Mouse (Mus musculus): ENCODE data around the gene Bst2. TPM values are rescaled to one million over a fixed set of nuclear protein-coding genes. Genes with fewer than 3 reads are reported as not detected.

Bst2 gene
- polyA plus RNA-seq, 1 experiment from 2014 or later = 7.9 TPM

- DNase-seq = no peak
- Histone ChIP-seq H3K4me3 (replicated peaks; ENCODE audit: low read depth, low read length) (peak overlapping the region; percentile 94), H3K27ac (replicated peaks; ENCODE audit: low read depth, low read length) (peak overlapping the region; percentile 85), H3K27me3 (ENCODE audit: control insufficient read depth, insufficient read depth, low read length) (no peaks in the 10 kb centered on the region), H3K9ac (replicated peaks; ENCODE audit: low read length) (peak overlapping the region; percentile 98; the same call in 1 of the 2 replicates), H3K36me3 (ENCODE audit: control insufficient read depth, insufficient read depth, low read length) (peaks cover 38% of the 10 kb centered on the region), H3K4me2 (ENCODE audit: low read length) (peak overlapping the region; percentile 80), H3K4me1 (ENCODE audit: control insufficient read depth, insufficient read depth, low read length) (peaks cover 30% of the 10 kb centered on the region), H3K9me3 (ENCODE audit: control insufficient read depth, low read length) (no peaks in the 10 kb centered on the region)
- WGBS = 17% methylated on average over 7 of the region's 7 CpGs
- no peak for ATAC-seq (ENCODE audit: low FRiP score, low TSS enrichment)
These were observed 51.1 kb downstream of the Bst2 start for GRCm38 (mm10) chr8:71486136-71486529.

- Histone ChIP-seq H3K4me2 (ENCODE audit: low read length) (peak within 1 kb of the TSS; percentile 80), H3K4me3 (replicated peaks; ENCODE audit: low read depth, low read length) (peak within 1 kb of the TSS; percentile 94), H3K27ac (replicated peaks; ENCODE audit: low read depth, low read length) (peak within 1 kb of the TSS; percentile 85), H3K9ac (replicated peaks; ENCODE audit: low read length) (peak within 1 kb of the TSS; percentile 98), H3K4me1 (ENCODE audit: control insufficient read depth, insufficient read depth, low read length) (peaks cover 30% of the 10 kb centered on the region), H3K27me3 (ENCODE audit: control insufficient read depth, insufficient read depth, low read length) (no peaks in the 10 kb centered on the region), H3K9me3 (ENCODE audit: control insufficient read depth, low read length) (no peaks in the 10 kb centered on the region), H3K36me3 (ENCODE audit: control insufficient read depth, insufficient read depth, low read length) (peaks cover 40% of the 10 kb centered on the region)
- WGBS = 5% methylated on average over 58 of the region's 58 CpGs
- ATAC-seq (ENCODE audit: low FRiP score, low TSS enrichment) (peak; percentile 77), DNase-seq (peak; percentile 93)
These were observed 51.8 kb downstream of the Bst2 start, which contains the start of gene Ano8 for GRCm38 (mm10) chr8:71485142-71486135. Gene Ano8, minus strand, starts transcription at chr8:71485963.

- H3K27me3 ChIP-seq (ENCODE audit: control insufficient read depth, insufficient read depth, low read length) = no peaks in the 10 kb centered on the region
- H3K4me2 ChIP-seq (ENCODE audit: low read length) = peak overlapping the region; percentile 80
- peaks cover 48% of the 10 kb centered on the region for H3K36me3 ChIP-seq (ENCODE audit: control insufficient read depth, insufficient read depth, low read length)
- no peaks in the 10 kb centered on the region for H3K9me3 ChIP-seq (ENCODE audit: control insufficient read depth, low read length)
- WGBS = 94% methylated on average over 19 of the region's 19 CpGs
- H3K9ac ChIP-seq (replicated peaks; ENCODE audit: low read length) = peak overlapping the region; percentile 98
- ATAC-seq (ENCODE audit: low FRiP score, low TSS enrichment) = no peak
- peak overlapping the region; percentile 94 for H3K4me3 ChIP-seq (replicated peaks; ENCODE audit: low read depth, low read length)
- no peak for DNase-seq
- H3K4me1 ChIP-seq (ENCODE audit: control insufficient read depth, insufficient read depth, low read length) = peaks cover 28% of the 10 kb centered on the region
- no peak overlapping the region for H3K27ac ChIP-seq (replicated peaks; ENCODE audit: low read depth, low read length)
These were observed 52.5 kb downstream of the Bst2 start for GRCm38 (mm10) chr8:71484736-71485135.

Other genes with a start within 250 kb of the Bst2 start
- 121 TPM in 2 replicates for gene Use1, start 170.6 kb downstream of the Bst2 start, polyA plus RNA-seq (2014; fragmentation: Nextera tagmentation; extraction: Ambion mirVana)
- 4.2 and 4.3 TPM in 2 replicates for gene Ocel1, start 166.2 kb downstream of the Bst2 start, polyA plus RNA-seq (2014; fragmentation: Nextera tagmentation; extraction: Ambion mirVana)
- gene Nr2f6, start 155.5 kb downstream of the Bst2 start, polyA plus RNA-seq (2014; fragmentation: Nextera tagmentation; extraction: Ambion mirVana) = 24.9 and 29.4 TPM in 2 replicates
- 3.5 and 5.7 TPM in 2 replicates for gene Ushbp1, start 141.7 kb downstream of the Bst2 start, polyA plus RNA-seq (2014; fragmentation: Nextera tagmentation; extraction: Ambion mirVana)
- gene Babam1, start 140.6 kb downstream of the Bst2 start, polyA plus RNA-seq (2014; fragmentation: Nextera tagmentation; extraction: Ambion mirVana) = 78.3 and 88.4 TPM in 2 replicates
- 3.0 and 5.3 TPM in 2 replicates for gene Ankle1, start 131.4 kb downstream of the Bst2 start, polyA plus RNA-seq (2014; fragmentation: Nextera tagmentation; extraction: Ambion mirVana)
- 119 and 133 TPM in 2 replicates for gene Abhd8, start 73.8 kb downstream of the Bst2 start, polyA plus RNA-seq (2014; fragmentation: Nextera tagmentation; extraction: Ambion mirVana)
- 199 and 222 TPM in 2 replicates for gene Mrpl34, start 72.5 kb downstream of the Bst2 start, polyA plus RNA-seq (2014; fragmentation: Nextera tagmentation; extraction: Ambion mirVana)
- gene Dda1, start 68.3 kb downstream of the Bst2 start, polyA plus RNA-seq (2014; fragmentation: Nextera tagmentation; extraction: Ambion mirVana) = 213 and 233 TPM in 2 replicates
- 7.7 and 9.4 TPM in 2 replicates for gene Ano8, start 51.5 kb downstream of the Bst2 start, polyA plus RNA-seq (2014; fragmentation: Nextera tagmentation; extraction: Ambion mirVana)
- 4.9 and 5.2 TPM in 2 replicates for gene Gtpbp3, start 49.4 kb downstream of the Bst2 start, polyA plus RNA-seq (2014; fragmentation: Nextera tagmentation; extraction: Ambion mirVana)
- 3.6 and 4.1 TPM in 2 replicates for gene Plvap, start 25.7 kb downstream of the Bst2 start, polyA plus RNA-seq (2014; fragmentation: Nextera tagmentation; extraction: Ambion mirVana)
- gene Ccdc194, start 11.7 kb downstream of the Bst2 start, polyA plus RNA-seq (2014; fragmentation: Nextera tagmentation; extraction: Ambion mirVana) = not detected in 2 replicates
- gene Mvb12a, start 5.5 kb upstream of the Bst2 start, polyA plus RNA-seq (2014; fragmentation: Nextera tagmentation; extraction: Ambion mirVana) = 54.6 and 61.5 TPM in 2 replicates
- not detected in 2 replicates for gene Tmem221, start 21.4 kb upstream of the Bst2 start, polyA plus RNA-seq (2014; fragmentation: Nextera tagmentation; extraction: Ambion mirVana)
- gene Nxnl1, start 29.1 kb upstream of the Bst2 start, polyA plus RNA-seq (2014; fragmentation: Nextera tagmentation; extraction: Ambion mirVana) = not detected in 2 replicates
- 33.5 and 41.6 TPM in 2 replicates for gene Slc27a1, start 31.4 kb upstream of the Bst2 start, polyA plus RNA-seq (2014; fragmentation: Nextera tagmentation; extraction: Ambion mirVana)
- 241 and 269 TPM in 2 replicates for gene Pgls, start 54.7 kb upstream of the Bst2 start, polyA plus RNA-seq (2014; fragmentation: Nextera tagmentation; extraction: Ambion mirVana)
- gene Fam129c, start 60.2 kb upstream of the Bst2 start, polyA plus RNA-seq (2014; fragmentation: Nextera tagmentation; extraction: Ambion mirVana) = 6.3 and 8.5 TPM in 2 replicates
- gene Colgalt1, start 73.5 kb upstream of the Bst2 start, polyA plus RNA-seq (2014; fragmentation: Nextera tagmentation; extraction: Ambion mirVana) = 60.4 and 70.3 TPM in 2 replicates
- 17.4 and 18.9 TPM in 2 replicates for gene Unc13a, start 134.3 kb upstream of the Bst2 start, polyA plus RNA-seq (2014; fragmentation: Nextera tagmentation; extraction: Ambion mirVana)
- gene Jak3, start 138.8 kb upstream of the Bst2 start, polyA plus RNA-seq (2014; fragmentation: Nextera tagmentation; extraction: Ambion mirVana) = 2.5 and 3.6 TPM in 2 replicates
- 0.89 TPM in 1 of 2 replicates, not detected in the other for gene Insl3, start 151.8 kb upstream of the Bst2 start, polyA plus RNA-seq (2014; fragmentation: Nextera tagmentation; extraction: Ambion mirVana)
- gene B3gnt3, start 164.3 kb upstream of the Bst2 start, polyA plus RNA-seq (2014; fragmentation: Nextera tagmentation; extraction: Ambion mirVana) = 0.11 and 0.20 TPM in 2 replicates
- gene Fcho1, start 188.3 kb upstream of the Bst2 start, polyA plus RNA-seq (2014; fragmentation: Nextera tagmentation; extraction: Ambion mirVana) = 66.5 and 74.6 TPM in 2 replicates